Mouse (Mus musculus): ENCODE data around the gene Slc5a4a. TPM values are rescaled to one million over a fixed set of nuclear protein-coding genes. Genes with fewer than 3 reads are reported as not detected.

The Slc5a4a gene
- polyA plus RNA-seq (2012) = not detected in 2 replicates

GRCm38 (mm10) chr10:76147278-76147677, at the start of gene Slc5a4a:
Gene Slc5a4a (plus strand): TSS chr10:76147451.

GRCm38 (mm10) chr10:76110861-76111260, 36.4 kb upstream of the Slc5a4a start, which contains the start of gene Slc5a4b:
Gene Slc5a4b (minus strand): TSS chr10:76110961.

GRCm38 (mm10) chr10:76237341-76238225, 90.3 kb downstream of the Slc5a4a start, which contains the start of gene Prmt2:
Gene Prmt2 (minus strand): TSS chr10:76237865.

Other genes with a start within 250 kb of the Slc5a4a start
- gene Smarcb1, start 225.8 kb upstream of the Slc5a4a start, polyA plus RNA-seq (2012) = 308 and 343 TPM in 2 replicates
- gene Chchd10, start 214.3 kb upstream of the Slc5a4a start, polyA plus RNA-seq (2012) = 187 and 201 TPM in 2 replicates
- gene Mmp11, start 211.0 kb upstream of the Slc5a4a start, polyA plus RNA-seq (2012) = 0.65 and 0.74 TPM in 2 replicates
- gene Gm867, start 206.8 kb upstream of the Slc5a4a start, polyA plus RNA-seq (2012) = not detected in 2 replicates
- 1.4 and 2.1 TPM in 2 replicates for gene Vpreb3, start 204.4 kb upstream of the Slc5a4a start, polyA plus RNA-seq (2012)
- 0.09 and 0.22 TPM in 2 replicates for gene Gm5134, start 192.9 kb upstream of the Slc5a4a start, polyA plus RNA-seq (2012)
- gene Zfp280b, start 114.8 kb upstream of the Slc5a4a start, polyA plus RNA-seq (2012) = 3.7 and 5.0 TPM in 2 replicates
- gene Slc5a4b, start 36.5 kb upstream of the Slc5a4a start, polyA plus RNA-seq (2012) = not detected in 2 replicates
- gene Prmt2, start 90.4 kb downstream of the Slc5a4a start, polyA plus RNA-seq (2012) = 2.8 and 3.6 TPM in 2 replicates
- not detected in 2 replicates for gene S100b, start 106.4 kb downstream of the Slc5a4a start, polyA plus RNA-seq (2012)
- gene Dip2a, start 197.8 kb downstream of the Slc5a4a start, polyA plus RNA-seq (2012) = 1.5 TPM in 2 replicates